Mouse (Mus musculus) kidney, adult 8-10 months (tissue): ENCODE data around the gene Krt31.
A peak's percentile ranks its signal among the peaks of the same experiment; 100 is the strongest.

Source experiments
- DNase-seq, 2 experiments: peaks; one replicate each; pipeline ENCODE4 v3.0.0; 2022

Krt31 gene

DNA sequence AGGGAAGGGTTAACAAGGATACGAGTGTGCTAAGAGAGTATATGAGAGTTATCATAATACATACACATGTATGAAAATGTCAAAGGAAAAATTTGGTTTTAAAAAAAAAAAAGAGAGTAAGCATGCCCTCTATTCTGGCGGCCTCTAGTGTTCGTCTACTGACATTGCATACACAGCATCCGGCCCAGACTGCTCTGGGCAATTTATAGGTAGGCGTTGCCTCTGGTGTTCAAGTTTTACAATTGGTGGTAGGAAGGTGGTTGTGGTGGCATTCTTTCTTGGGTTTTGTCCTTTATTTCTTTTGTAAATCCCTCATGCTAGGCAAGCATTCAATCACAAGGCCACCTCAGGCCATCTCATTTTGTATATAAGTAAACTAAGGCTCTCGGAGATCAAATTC lies 45.5 kb downstream of the Krt31 start:
- DNase-seq = peak; percentile 14 to 45

GRCm38 (mm10) chr11:99999091-99999490 lies 51.3 kb downstream of the Krt31 start:
- no peak for DNase-seq
